Mouse (Mus musculus): ENCODE measurements around the gene Sumo3.

GRCm38 (mm10) chr10:77663949-77664665 is 58.2 kb downstream of the Sumo3 start:
- TF ChIP-seq CTCF (IDR thresholded peaks at IDR 0.05; ENCODE audit: borderline replicate concordance, insufficient read depth, low read depth, low read length) (no peak), POLR2A (IDR thresholded peaks at IDR 0.05; ENCODE audit: borderline replicate concordance, insufficient read depth, low read length) (no peak)

Measured in cerebellum, adult 2 months (tissue).